Mouse (Mus musculus) lung, postnatal 0 days (tissue): ENCODE data around the gene Asic2. TPM values are rescaled to one million over a fixed set of nuclear protein-coding genes. Genes with fewer than 3 reads are reported as not detected.

ENCODE experiments used
- ATAC-seq: fragments of 200-750 bp; cut with Nextera tagmentation; 2 replicates; pipeline ENCODE4 v1.8.0; 2017; ENCODE audit warnings: moderate library complexity
- DNase-seq: peaks from one replicate; pipeline ENCODE4 v3.0.0-alpha.2; 2016; ENCODE audit warnings: low spot score
- H3K27ac ChIP-seq: fragments of 300-500 bp; sonication (generic); 2 replicates; pipeline ENCODE4 v1.5.1; 2014; ENCODE audit warnings: antibody characterized with exemption, mild to moderate bottlenecking, low read length, mixed read lengths
- H3K27me3 ChIP-seq: fragments of 300-500 bp; sonication (generic); replicated peaks from 2 replicates; pipeline ENCODE4 v1.6.1; 2014; ENCODE audit warnings: low read length, mixed read lengths; ENCODE audit not compliant: insufficient read depth
- H3K36me3 ChIP-seq: fragments of 300-500 bp; sonication (generic); 2 replicates; pipeline ENCODE4 v1.6.1; 2014; ENCODE audit warnings: low read length, mixed read lengths; ENCODE audit not compliant: insufficient read depth
- H3K4me1 ChIP-seq: fragments of 300-500 bp; sonication (generic); 2 replicates; pipeline ENCODE4 v1.6.1; 2014; ENCODE audit warnings: antibody characterized with exemption, low read depth, low read length, mixed read lengths; ENCODE audit not compliant: insufficient read depth
- H3K4me2 ChIP-seq: fragments of 300-500 bp; sonication (generic); replicated peaks from 2 replicates; pipeline ENCODE4 v1.6.1; 2014; ENCODE audit warnings: low read depth, mild to moderate bottlenecking, low read length, moderate library complexity, mixed read lengths
- H3K4me3 ChIP-seq: fragments of 300-500 bp; sonication (generic); 2 replicates; pipeline ENCODE4 v1.5.1; 2014; ENCODE audit warnings: low read depth, low read length
- H3K9ac ChIP-seq: fragments of 300-500 bp; sonication (generic); replicated peaks from 2 replicates; pipeline ENCODE4 v1.6.1; 2014; ENCODE audit warnings: low read depth, mild to moderate bottlenecking
- H3K9me3 ChIP-seq: fragments of 300-500 bp; sonication (generic); 2 replicates; pipeline ENCODE4 v1.6.1; 2016; ENCODE audit warnings: low read length, mixed read lengths
- CTCF ChIP-seq: IDR thresholded peaks from 2 replicates; pipeline ENCODE4 v1.5.1; 2016; ENCODE audit warnings: antibody characterized with exemption, mild to moderate bottlenecking
- EP300 ChIP-seq: IDR thresholded peaks from 2 replicates; pipeline ENCODE4 v1.6.1; 2016; ENCODE audit warnings: antibody characterized with exemption, mild to moderate bottlenecking, control low read depth
- WGBS: fragments of 180-500 bp; shearing (Covaris S2); extraction: QIAGEN DNeasy Blood & Tissue Kit; methylation state at CpG from one replicate; pipeline ENCODE4 v1.1.7; 2014; 5-methylcytosine and 5-hydroxymethylcytosine counted together
- polyA plus RNA-seq: library from polyadenylated mRNA; unstranded; fragments of >200 nt; fragmentation: Nextera tagmentation; extraction: Ambion mirVana; gene quantifications from 2 replicates; pipeline ENCODE4 v1.2.1, GENCODE M21; 2015

Asic2 gene
- polyA plus RNA-seq, 1 experiment from 2014 or later = 0.06 TPM

DNA sequence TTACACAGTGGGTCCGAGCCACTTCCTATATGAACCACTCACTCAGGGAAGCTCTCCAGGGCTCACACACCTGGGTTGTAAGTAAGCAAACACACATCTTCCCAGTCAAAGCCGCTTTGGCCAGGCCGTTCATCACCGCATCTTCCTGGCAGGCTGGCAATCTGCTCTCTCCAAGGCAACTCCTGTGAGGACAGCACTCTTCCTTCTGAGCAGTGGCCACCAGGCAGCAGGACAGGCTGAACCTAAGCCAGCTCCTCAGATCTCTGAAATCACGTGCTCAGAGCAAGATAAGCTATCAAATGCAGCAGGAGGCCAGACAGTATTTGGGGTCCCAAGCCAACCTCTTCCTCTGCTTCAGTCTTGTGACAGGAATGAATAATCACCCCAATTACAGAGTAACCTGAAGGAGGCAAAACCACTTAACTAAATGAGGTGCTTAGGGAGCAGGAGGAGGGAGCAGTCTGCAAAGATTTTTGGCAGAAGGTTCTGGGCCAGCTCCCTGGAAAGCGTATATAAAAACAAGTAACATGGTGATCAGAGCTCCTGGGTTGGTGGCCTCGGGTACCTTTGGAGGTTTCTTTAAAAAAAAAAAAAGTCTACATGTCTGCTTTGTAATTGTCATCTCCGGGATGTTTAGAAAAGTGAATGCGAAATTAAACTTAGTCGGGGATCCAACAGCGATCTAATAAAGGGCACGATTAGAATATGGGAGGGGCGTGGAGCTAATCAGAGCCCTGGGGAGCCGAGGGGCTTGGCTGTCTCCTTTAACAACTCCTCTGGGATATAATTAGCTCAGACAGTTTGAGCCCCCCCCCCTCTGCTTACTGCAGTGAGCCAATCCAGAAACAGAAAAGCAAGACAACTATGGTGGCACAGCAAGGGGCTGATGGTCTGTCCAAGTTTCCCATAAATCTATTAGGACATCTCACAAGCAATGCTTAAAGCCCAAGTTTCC is 450.0 kb downstream of the Asic2 start:
- ATAC-seq (no peak), DNase-seq (no peak)
- H3K4me2 ChIP-seq = no peak overlapping the region
- H3K4me3 ChIP-seq = no peak overlapping the region
- H3K4me1 ChIP-seq = no peaks in the 10 kb centered on the region
- no peaks in the 10 kb centered on the region for H3K9me3 ChIP-seq
- H3K36me3 ChIP-seq = no peaks in the 10 kb centered on the region
- TF ChIP-seq EP300 = no peak
- TF ChIP-seq CTCF = no peak
- H3K9ac ChIP-seq = no peak overlapping the region
- no peak overlapping the region for H3K27ac ChIP-seq
- 23% methylated on average over 14 of the region's 14 CpGs for WGBS
- H3K27me3 ChIP-seq = no peaks in the 10 kb centered on the region

DNA sequence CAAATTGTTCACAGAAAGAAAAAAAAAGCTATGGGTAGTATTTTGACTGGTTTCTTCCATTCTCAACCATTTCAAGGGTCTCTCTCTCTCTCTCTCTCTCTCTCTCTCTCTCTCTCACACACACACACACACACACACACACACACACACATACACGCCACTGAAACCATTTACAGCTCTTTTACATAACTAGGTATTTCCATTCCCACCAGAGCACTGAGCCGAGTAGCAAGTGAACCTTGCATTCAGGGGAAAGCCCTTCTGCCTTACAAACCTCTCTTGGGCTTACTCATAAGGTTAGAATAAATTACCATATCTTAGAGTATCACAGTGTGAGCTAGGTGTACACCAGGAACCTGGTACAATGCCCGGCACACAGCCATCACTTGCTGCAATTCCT is 452.5 kb downstream of the Asic2 start:
- Histone ChIP-seq H3K4me2 (no peak overlapping the region), H3K27me3 (no peaks in the 10 kb centered on the region), H3K27ac (no peak overlapping the region), H3K36me3 (no peaks in the 10 kb centered on the region), H3K9me3 (no peaks in the 10 kb centered on the region), H3K9ac (no peak overlapping the region), H3K4me1 (no peaks in the 10 kb centered on the region), H3K4me3 (no peak overlapping the region)
- no peak for TF ChIP-seq EP300
- no peak for TF ChIP-seq CTCF
- no peak for ATAC-seq
- no peak for DNase-seq
- 70% methylated on average over 3 of the region's 3 CpGs for WGBS

DNA sequence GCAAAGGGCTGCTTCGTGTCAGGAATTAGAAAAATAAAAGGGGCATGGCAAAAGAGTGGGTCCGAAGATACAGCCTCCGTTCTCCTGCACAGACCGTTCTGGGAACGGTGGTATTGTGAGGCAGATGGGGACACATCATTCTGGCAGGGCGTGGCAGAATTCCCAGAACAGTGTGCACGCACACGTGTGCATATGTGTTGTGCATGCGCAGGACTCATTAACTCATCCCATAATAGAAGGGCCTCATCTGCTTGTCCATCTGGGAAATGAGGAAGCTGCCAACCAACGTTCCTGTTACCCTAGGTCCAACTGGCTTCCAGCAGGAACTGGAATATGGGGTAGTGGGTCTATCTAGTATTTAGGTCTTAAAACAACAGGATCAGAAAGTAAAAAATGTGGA is 455.8 kb downstream of the Asic2 start:
- H3K4me2 ChIP-seq = no peak overlapping the region
- H3K27ac ChIP-seq = no peak overlapping the region
- no peak overlapping the region for H3K9ac ChIP-seq
- WGBS = 82% methylated on average over 10 of the region's 10 CpGs
- no peaks in the 10 kb centered on the region for H3K36me3 ChIP-seq
- H3K9me3 ChIP-seq = no peaks in the 10 kb centered on the region
- DNase-seq (no peak), ATAC-seq (no peak)
- no peaks in the 10 kb centered on the region for H3K27me3 ChIP-seq
- no peaks in the 10 kb centered on the region for H3K4me1 ChIP-seq
- TF ChIP-seq CTCF (no peak), EP300 (no peak)
- H3K4me3 ChIP-seq = no peak overlapping the region

DNA sequence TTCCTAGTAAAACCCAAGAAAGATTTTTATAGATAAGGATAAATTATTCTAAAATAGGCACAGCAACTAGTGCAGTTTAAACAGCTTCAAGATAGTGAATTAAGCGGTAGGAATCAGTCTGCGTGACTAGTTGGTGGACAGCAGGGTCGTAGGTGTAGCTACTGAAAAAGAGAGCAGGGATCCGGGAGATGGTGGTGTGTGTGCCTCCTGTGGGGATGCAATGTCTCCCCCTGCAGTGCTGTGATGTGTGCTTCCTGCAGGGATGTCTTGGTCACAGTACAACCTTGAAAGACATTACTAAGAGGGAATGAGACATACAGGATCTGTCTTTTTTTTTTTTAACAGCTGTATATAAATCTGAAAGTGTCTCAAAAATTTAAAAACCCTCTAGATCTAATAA is 456.9 kb downstream of the Asic2 start:
- ATAC-seq = no peak
- H3K4me3 ChIP-seq = no peak overlapping the region
- no peaks in the 10 kb centered on the region for H3K4me1 ChIP-seq
- no peaks in the 10 kb centered on the region for H3K9me3 ChIP-seq
- DNase-seq = no peak
- no peak overlapping the region for H3K27ac ChIP-seq
- WGBS = 51% methylated on average over 4 of the region's 4 CpGs
- TF ChIP-seq CTCF (no peak), EP300 (no peak)
- no peaks in the 10 kb centered on the region for H3K27me3 ChIP-seq
- H3K4me2 ChIP-seq = no peak overlapping the region
- H3K9ac ChIP-seq = no peak overlapping the region
- no peaks in the 10 kb centered on the region for H3K36me3 ChIP-seq

DNA sequence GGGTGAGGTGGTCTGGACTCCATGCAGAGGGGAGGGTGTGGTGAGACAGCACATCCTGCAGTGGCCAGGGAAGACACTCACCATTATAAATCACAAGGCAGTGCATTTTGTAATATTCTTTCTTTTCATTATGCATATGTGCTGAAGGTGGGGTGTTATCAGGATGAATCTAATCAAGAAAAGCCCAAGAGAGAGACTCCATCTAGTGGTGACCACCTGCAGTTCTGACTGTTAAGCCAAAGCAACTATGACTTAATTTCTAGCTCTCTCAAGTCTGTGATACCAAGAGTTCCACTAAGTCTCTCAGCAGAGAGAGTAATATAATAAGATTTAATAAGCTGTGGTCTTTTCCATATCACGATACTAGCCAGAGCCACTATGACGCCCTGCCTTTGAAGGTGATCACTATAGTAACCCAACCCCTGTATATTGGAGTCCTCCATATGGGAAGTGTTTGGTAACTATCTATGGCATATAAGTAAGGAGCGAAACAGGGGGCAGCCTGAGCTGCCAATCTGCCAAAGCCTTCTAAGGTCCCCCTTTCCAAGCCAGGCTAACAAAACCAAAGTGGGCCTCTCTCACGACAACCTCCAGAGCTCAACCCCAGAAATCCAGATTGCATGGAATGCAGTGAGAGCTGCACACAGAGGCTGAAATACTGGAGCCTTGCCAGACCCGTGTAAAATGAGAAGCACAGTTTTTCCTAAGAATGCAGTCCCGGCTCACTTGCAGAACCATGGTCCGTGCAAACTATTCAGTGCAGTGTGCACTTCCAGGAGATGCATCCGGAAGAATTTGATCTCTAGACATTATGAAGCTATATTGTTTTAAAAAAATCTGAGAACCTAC is 459.6 kb downstream of the Asic2 start:
- DNase-seq (no peak), ATAC-seq (no peak)
- TF ChIP-seq EP300 (no peak), CTCF (no peak)
- Histone ChIP-seq H3K4me1 (no peaks in the 10 kb centered on the region), H3K9me3 (no peaks in the 10 kb centered on the region), H3K36me3 (no peaks in the 10 kb centered on the region), H3K4me2 (no peak overlapping the region), H3K9ac (no peak overlapping the region), H3K4me3 (no peak overlapping the region), H3K27ac (no peak overlapping the region), H3K27me3 (no peaks in the 10 kb centered on the region)
- 44% methylated on average over 8 of the region's 8 CpGs for WGBS

DNA sequence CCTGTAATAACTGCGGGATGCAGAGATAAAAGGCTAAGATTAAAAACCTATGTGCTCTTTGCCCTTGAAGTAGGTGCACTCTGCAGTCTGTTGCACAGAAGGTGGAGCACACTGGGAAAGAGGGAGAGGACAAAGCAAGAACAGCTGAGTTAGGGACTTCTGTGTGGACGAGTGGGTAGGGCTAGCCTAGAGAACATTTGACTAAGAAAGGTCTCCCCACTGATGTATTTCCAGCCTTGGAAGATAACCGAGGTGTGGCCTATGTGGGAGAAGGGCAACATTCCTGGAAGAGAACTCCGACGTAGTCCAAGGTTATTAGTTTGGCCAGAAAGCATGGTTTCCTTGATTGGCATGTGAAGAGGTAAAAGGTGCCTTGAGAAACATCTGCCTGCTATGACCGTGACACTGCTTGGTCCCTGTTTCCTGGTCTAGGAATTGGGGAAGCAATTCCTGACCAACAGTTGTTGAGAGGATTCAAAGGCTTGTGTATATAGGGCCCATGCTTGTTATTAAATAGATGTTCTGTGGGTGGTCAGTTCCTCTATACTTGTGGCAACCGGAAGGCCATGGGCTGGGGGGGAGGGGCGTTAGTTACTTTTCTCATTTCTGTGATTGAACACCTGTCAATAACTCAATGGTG is 463.3 kb downstream of the Asic2 start:
- ATAC-seq = no peak
- DNase-seq = no peak
- WGBS = 64% methylated on average over 8 of the region's 8 CpGs
- H3K36me3 ChIP-seq = no peaks in the 10 kb centered on the region
- no peaks in the 10 kb centered on the region for H3K9me3 ChIP-seq
- no peak overlapping the region for H3K27ac ChIP-seq
- no peaks in the 10 kb centered on the region for H3K4me1 ChIP-seq
- TF ChIP-seq EP300 (no peak), CTCF (no peak)
- no peaks in the 10 kb centered on the region for H3K27me3 ChIP-seq
- H3K4me2 ChIP-seq = no peak overlapping the region
- no peak overlapping the region for H3K9ac ChIP-seq
- H3K4me3 ChIP-seq = no peak overlapping the region
